Mouse (Mus musculus): Measurements from ENCODE around the gene Defb25. TPM values are rescaled to one million over a fixed set of nuclear protein-coding genes. Genes with fewer than 3 reads are reported as not detected.

Defb25 gene
- polyA plus RNA-seq, 1 experiment from 2014 or later, result not detected

- Histone ChIP-seq H3K4me1 (ENCODE audit: control insufficient read depth, insufficient read depth, low read length) (no peaks in the 10 kb centered on the region), H3K27me3 (ENCODE audit: control insufficient read depth, insufficient read depth, low read length) (no peaks in the 10 kb centered on the region), H3K9ac (replicated peaks; ENCODE audit: low read depth, low read length) (no peak overlapping the region), H3K36me3 (ENCODE audit: control insufficient read depth, insufficient read depth, low read length) (no peaks in the 10 kb centered on the region), H3K4me3 (ENCODE audit: low read depth, low read length) (no peak overlapping the region), H3K4me2 (ENCODE audit: low read depth, low read length) (no peak overlapping the region), H3K27ac (ENCODE audit: low read depth, low read length) (no peak overlapping the region), H3K9me3 (ENCODE audit: control insufficient read depth, low read length) (no peaks in the 10 kb centered on the region)
- 78% methylated on average over 6 of the region's 6 CpGs for WGBS
- ATAC-seq (ENCODE audit: low read depth), result no peak
Measured at GRCm38 (mm10) chr2:152600076-152600475, 22.8 kb downstream of the Defb25 start.

GRCm38 (mm10) chr2:152599299-152599698, 23.6 kb downstream of the Defb25 start, which contains the start of gene Defb45:
Defb45 (minus strand) TSS chr2:152599399.
- H3K27ac ChIP-seq (ENCODE audit: low read depth, low read length), result no peak within 1 kb of the TSS
- H3K9me3 ChIP-seq (ENCODE audit: control insufficient read depth, low read length), result no peaks in the 10 kb centered on the region
- H3K4me1 ChIP-seq (ENCODE audit: control insufficient read depth, insufficient read depth, low read length), result no peaks in the 10 kb centered on the region
- H3K4me3 ChIP-seq (ENCODE audit: low read depth, low read length), result no peak within 1 kb of the TSS
- H3K4me2 ChIP-seq (ENCODE audit: low read depth, low read length), result no peak within 1 kb of the TSS
- ATAC-seq (ENCODE audit: low read depth), result no peak
- WGBS, result 73% methylated on average over 7 of the region's 7 CpGs
- no peaks in the 10 kb centered on the region for H3K36me3 ChIP-seq (ENCODE audit: control insufficient read depth, insufficient read depth, low read length)
- H3K9ac ChIP-seq (replicated peaks; ENCODE audit: low read depth, low read length), result no peak within 1 kb of the TSS
- no peaks in the 10 kb centered on the region for H3K27me3 ChIP-seq (ENCODE audit: control insufficient read depth, insufficient read depth, low read length)

GRCm38 (mm10) chr2:152589021-152589420, 33.8 kb downstream of the Defb25 start:
- WGBS, result 62% methylated on average over 6 of the region's 6 CpGs
- Histone ChIP-seq H3K27ac (ENCODE audit: low read depth, low read length) (no peak overlapping the region), H3K4me2 (ENCODE audit: low read depth, low read length) (no peak overlapping the region), H3K9me3 (ENCODE audit: control insufficient read depth, low read length) (no peaks in the 10 kb centered on the region), H3K36me3 (ENCODE audit: control insufficient read depth, insufficient read depth, low read length) (no peaks in the 10 kb centered on the region), H3K4me1 (ENCODE audit: control insufficient read depth, insufficient read depth, low read length) (no peaks in the 10 kb centered on the region), H3K4me3 (ENCODE audit: low read depth, low read length) (no peak overlapping the region), H3K9ac (replicated peaks; ENCODE audit: low read depth, low read length) (no peak overlapping the region), H3K27me3 (ENCODE audit: control insufficient read depth, insufficient read depth, low read length) (no peaks in the 10 kb centered on the region)
- ATAC-seq (ENCODE audit: low read depth), result no peak

- Histone ChIP-seq H3K36me3 (ENCODE audit: control insufficient read depth, insufficient read depth, low read length) (no peaks in the 10 kb centered on the region), H3K4me1 (ENCODE audit: control insufficient read depth, insufficient read depth, low read length) (no peaks in the 10 kb centered on the region), H3K4me3 (ENCODE audit: low read depth, low read length) (no peak overlapping the region), H3K4me2 (ENCODE audit: low read depth, low read length) (no peak overlapping the region), H3K9ac (replicated peaks; ENCODE audit: low read depth, low read length) (no peak overlapping the region), H3K9me3 (ENCODE audit: control insufficient read depth, low read length) (no peaks in the 10 kb centered on the region), H3K27ac (ENCODE audit: low read depth, low read length) (no peak overlapping the region), H3K27me3 (ENCODE audit: control insufficient read depth, insufficient read depth, low read length) (no peaks in the 10 kb centered on the region)
- no peak for ATAC-seq (ENCODE audit: low read depth)
- WGBS, result 52% methylated on average over 2 of the region's 2 CpGs
Measured at GRCm38 (mm10) chr2:152588450-152588849, 34.4 kb downstream of the Defb25 start.

- H3K4me2 ChIP-seq (ENCODE audit: low read depth, low read length), result no peak overlapping the region
- no peaks in the 10 kb centered on the region for H3K27me3 ChIP-seq (ENCODE audit: control insufficient read depth, insufficient read depth, low read length)
- 67% methylated on average over 4 of the region's 4 CpGs for WGBS
- no peak overlapping the region for H3K27ac ChIP-seq (ENCODE audit: low read depth, low read length)
- H3K4me3 ChIP-seq (ENCODE audit: low read depth, low read length), result no peak overlapping the region
- no peak for ATAC-seq (ENCODE audit: low read depth)
- no peaks in the 10 kb centered on the region for H3K9me3 ChIP-seq (ENCODE audit: control insufficient read depth, low read length)
- H3K36me3 ChIP-seq (ENCODE audit: control insufficient read depth, insufficient read depth, low read length), result no peaks in the 10 kb centered on the region
- no peak overlapping the region for H3K9ac ChIP-seq (replicated peaks; ENCODE audit: low read depth, low read length)
- no peaks in the 10 kb centered on the region for H3K4me1 ChIP-seq (ENCODE audit: control insufficient read depth, insufficient read depth, low read length)
Measured at GRCm38 (mm10) chr2:152586926-152587560, 35.8 kb downstream of the Defb25 start.

GRCm38 (mm10) chr2:152580612-152581011, 42.2 kb downstream of the Defb25 start:
- no peak overlapping the region for H3K4me2 ChIP-seq (ENCODE audit: low read depth, low read length)
- H3K27me3 ChIP-seq (ENCODE audit: control insufficient read depth, insufficient read depth, low read length), result no peaks in the 10 kb centered on the region
- no peak overlapping the region for H3K27ac ChIP-seq (ENCODE audit: low read depth, low read length)
- no peak overlapping the region for H3K4me3 ChIP-seq (ENCODE audit: low read depth, low read length)
- no peak overlapping the region for H3K9ac ChIP-seq (replicated peaks; ENCODE audit: low read depth, low read length)
- ATAC-seq (ENCODE audit: low read depth), result no peak
- 91% methylated on average over 11 of the region's 11 CpGs for WGBS
- H3K36me3 ChIP-seq (ENCODE audit: control insufficient read depth, insufficient read depth, low read length), result no peaks in the 10 kb centered on the region
- H3K9me3 ChIP-seq (ENCODE audit: control insufficient read depth, low read length), result no peaks in the 10 kb centered on the region
- no peaks in the 10 kb centered on the region for H3K4me1 ChIP-seq (ENCODE audit: control insufficient read depth, insufficient read depth, low read length)

- Histone ChIP-seq H3K4me1 (ENCODE audit: control insufficient read depth, insufficient read depth, low read length) (no peaks in the 10 kb centered on the region), H3K4me3 (ENCODE audit: low read depth, low read length) (no peak within 1 kb of the TSS), H3K9me3 (ENCODE audit: control insufficient read depth, low read length) (no peaks in the 10 kb centered on the region), H3K36me3 (ENCODE audit: control insufficient read depth, insufficient read depth, low read length) (no peaks in the 10 kb centered on the region), H3K4me2 (ENCODE audit: low read depth, low read length) (no peak within 1 kb of the TSS), H3K27me3 (ENCODE audit: control insufficient read depth, insufficient read depth, low read length) (no peaks in the 10 kb centered on the region), H3K9ac (replicated peaks; ENCODE audit: low read depth, low read length) (no peak within 1 kb of the TSS), H3K27ac (ENCODE audit: low read depth, low read length) (no peak within 1 kb of the TSS)
- no peak for ATAC-seq (ENCODE audit: low read depth)
- WGBS, result 79% methylated on average over 7 of the region's 7 CpGs
Measured at GRCm38 (mm10) chr2:152580107-152580506, 42.7 kb downstream of the Defb25 start, which contains the start of gene Defb19. Defb19 (minus strand) TSS chr2:152580312.

- Histone ChIP-seq H3K27ac (ENCODE audit: low read depth, low read length) (no peak overlapping the region), H3K36me3 (ENCODE audit: control insufficient read depth, insufficient read depth, low read length) (no peaks in the 10 kb centered on the region), H3K4me1 (ENCODE audit: control insufficient read depth, insufficient read depth, low read length) (no peaks in the 10 kb centered on the region), H3K27me3 (ENCODE audit: control insufficient read depth, insufficient read depth, low read length) (no peaks in the 10 kb centered on the region), H3K4me3 (ENCODE audit: low read depth, low read length) (no peak overlapping the region), H3K9me3 (ENCODE audit: control insufficient read depth, low read length) (no peaks in the 10 kb centered on the region), H3K4me2 (ENCODE audit: low read depth, low read length) (no peak overlapping the region), H3K9ac (replicated peaks; ENCODE audit: low read depth, low read length) (no peak overlapping the region)
- WGBS, result 87% methylated on average over 8 of the region's 8 CpGs
- no peak for ATAC-seq (ENCODE audit: low read depth)
Measured at GRCm38 (mm10) chr2:152573484-152573883, 49.4 kb downstream of the Defb25 start.

All from neural tube, embryonic 14.5 days (tissue).